Mouse (Mus musculus) heart, postnatal 36 days (tissue): ENCODE data around the gene Tmod2. TPM values are rescaled to one million over a fixed set of nuclear protein-coding genes. Genes with fewer than 3 reads are reported as not detected.

Experiments
- total RNA-seq, 2 experiments: library from RNA; stranded (reverse); gene quantifications; 2 replicates each; pipeline ENCODE4 v1.2.3; 2021

Tmod2 gene
- total RNA-seq, 2 experiments from 2014 or later = 3.8 to 4.8 TPM

Other genes starting within 250 kb of the Tmod2 start
- 10 to 100 TPM; 24.8 to 29.1 TPM for gene Mapk6, start 201.3 kb downstream of the Tmod2 start, total RNA-seq
- gene Leo1, start 169.8 kb downstream of the Tmod2 start, total RNA-seq = 10 to 100 TPM; 11.3 to 15.0 TPM
- 10 to 100 TPM; 65.4 to 68.9 TPM for gene Tmod3, start 51.7 kb downstream of the Tmod2 start, total RNA-seq
- gene Lysmd2, start 14.4 kb upstream of the Tmod2 start, total RNA-seq = 1 to 10 TPM; 7.6 to 10.0 TPM
- gene Scg3, start 72.7 kb upstream of the Tmod2 start, total RNA-seq = under 1 TPM in 1 of 2 experiments, not detected in 1; 0.64 TPM
- under 1 TPM; 0.67 to 0.79 TPM for gene Bmp5, start 164.0 kb upstream of the Tmod2 start, total RNA-seq